ENCODE assay signal across 11 mouse cellular contexts in the genomic region with DNA sequence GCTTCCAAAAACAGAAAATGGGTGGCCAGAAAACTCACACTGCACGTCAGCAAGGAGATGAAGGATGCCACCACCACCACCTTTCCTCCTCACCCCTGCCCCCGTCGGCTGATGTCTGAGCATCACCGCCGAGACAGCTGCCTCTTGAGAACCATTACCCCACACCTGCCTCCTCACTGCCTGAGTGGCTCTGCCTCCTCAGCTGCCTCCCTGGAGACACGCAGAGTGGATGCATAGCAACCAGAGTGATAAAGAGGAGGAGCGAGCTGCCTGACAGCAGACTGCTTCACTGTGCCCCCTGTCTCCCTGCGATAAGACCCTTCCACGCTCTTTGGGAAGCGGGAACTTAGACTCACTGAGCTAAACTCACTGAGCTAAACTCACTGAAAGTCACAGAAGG. TPM values are rescaled to one million over a fixed set of nuclear protein-coding genes. Genes with fewer than 3 reads are reported as not detected.
A peak's percentile ranks its signal among the peaks of the same experiment; 100 is the strongest.
DNase-seq lines count a peak whose midpoint lies in the region; ATAC-seq and TF ChIP-seq lines count a peak whose summit lies in the region.
"Had no signal": no experiment of that assay in that cellular context is flagged by ENCODE, and none has a peak within 500 bp of the region (broad histone marks: within the 10 kb centered on the region; RNA-seq: fewer than 3 reads in every experiment).

No protein-coding gene starts in this region.

- no peaks in the 10 kb centered on the region for H3K9me3 ChIP-seq in forebrain, postnatal 0 days (ENCODE audit: low read length)
- H3K9me3 ChIP-seq: lung, embryonic 15.5 days had no signal

- 50% methylated on average over 10 of the region's 10 CpGs for WGBS in forebrain, postnatal 0 days

- no peaks in the 10 kb centered on the region for H3K27me3 ChIP-seq in forebrain, postnatal 0 days (ENCODE audit: insufficient read depth, low read length)

- H3K36me3 ChIP-seq in forebrain, postnatal 0 days (ENCODE audit: insufficient read depth), result no peaks in the 10 kb centered on the region
- H3K36me3 ChIP-seq: lung, embryonic 15.5 days had no signal

- H3K27ac ChIP-seq in forebrain, postnatal 0 days (ENCODE audit: low read depth, low read length), result no peak overlapping the region
- H3K27ac ChIP-seq: lung, embryonic 15.5 days had no signal

- intact Hi-C loops in left cerebral cortex, postnatal 14 days (cut with DNase I), result no loop called here

- peak; percentile 95 for ATAC-seq in forebrain, postnatal 0 days

- no peak overlapping the region for H3K9ac ChIP-seq in forebrain, postnatal 0 days
- H3K9ac ChIP-seq: lung, embryonic 15.5 days had no signal

- TF ChIP-seq CTCF in forebrain, postnatal 0 days (IDR thresholded peaks at IDR 0.05; ENCODE audit: low read depth), result no peak

- no peaks in the 10 kb centered on the region; the same call in 1 of the 2 replicates for H3K4me1 ChIP-seq in forebrain, postnatal 0 days (ENCODE audit: insufficient read depth)
- H3K4me1 ChIP-seq: lung, embryonic 15.5 days had no signal

- DNase-seq in layer of hippocampus, adult 18-20 months (ENCODE audit: low spot score in 2 of 2), result peak; percentile 9 to 26
- no peak for DNase-seq in layer of hippocampus, postnatal 14 days (ENCODE audit: low spot score in 2 of 2)
- DNase-seq in forebrain, postnatal 0 days, result peak; percentile 47
- peak; percentile 44 to 61 for DNase-seq in left cerebral cortex, postnatal 14 days (ENCODE audit: low spot score in 2 of 2)
- peak; percentile 71 for DNase-seq in right cerebral cortex, adult 18-20 months
- DNase-seq in heart, postnatal 4 days, result no peak
- no peak for DNase-seq in thymus, postnatal 14 days
- DNase-seq in testis, postnatal 10 days (ENCODE audit: low spot score), result no peak
- DNase-seq: cerebellum, adult 9-10 months; kidney, adult 2 months had no signal

- H3K4me2 ChIP-seq in forebrain, postnatal 0 days (ENCODE audit: low read depth), result peak overlapping the region; percentile 13; the same call in 1 of the 2 replicates
- H3K4me2 ChIP-seq: lung, embryonic 15.5 days had no signal

- H3K4me3 ChIP-seq in forebrain, postnatal 0 days (ENCODE audit: low read depth, low read length), result no peak overlapping the region
- H3K4me3 ChIP-seq: lung, embryonic 15.5 days had no signal

RNA-seq across cellular contexts. Expression of a gene that starts 20.5 kb away (rescaled TPM):
- 1 to 10 TPM; 1.6 to 2.0 TPM for total RNA-seq in layer of hippocampus, adult 18-20 months (2021)
- 1 to 10 TPM; 1.5 to 1.8 TPM for total RNA-seq in layer of hippocampus, postnatal 14 days (2021)
- total RNA-seq in forebrain, postnatal 0 days (2014; rRNA removed), result 4.2 and 8.0 TPM in 2 replicates
- 2.4 and 3.7 TPM in 2 replicates for polyA plus RNA-seq in forebrain, postnatal 0 days (2015; fragmentation: Nextera tagmentation; extraction: Ambion mirVana)
- 1 to 10 TPM; 3.2 to 3.8 TPM for total RNA-seq in left cerebral cortex, postnatal 14 days (2021)
- total RNA-seq in heart, postnatal 4 days (2021), result 10 to 100 TPM; 10.6 to 12.0 TPM

Comparison
In these comparisons a context has a peak if more than half of its experiments do, and no peak if none do; other contexts are left out.
1. DNase-seq: peak in layer of hippocampus, adult 18-20 months (2 of 2), forebrain, postnatal 0 days (single experiment), left cerebral cortex, postnatal 14 days (2 of 2) and right cerebral cortex, adult 18-20 months (single experiment); none in layer of hippocampus, postnatal 14 days (0 of 2), heart, postnatal 4 days (single experiment), thymus, postnatal 14 days (single experiment) and testis, postnatal 10 days (single experiment).